Mouse (Mus musculus) layer of hippocampus, postnatal 14 days (tissue): ENCODE data around the gene Mtus2. TPM values are rescaled to one million over a fixed set of nuclear protein-coding genes. Genes with fewer than 3 reads are reported as not detected.
"Not testable (repeated sequence)": the region's sequence is repeated elsewhere in the genome, so short reads cannot be mapped to it uniquely, and the experiment has no call there.

Source experiments
- DNase-seq, 2 experiments: peaks; one replicate each; pipeline ENCODE4 v3.0.0; 2021 to 2022; ENCODE audit warnings: low spot score in 2 of 2, mixed read lengths in 1 of 2
- total RNA-seq, 2 experiments: library from RNA; stranded (reverse); gene quantifications; 2 replicates each; pipeline ENCODE4 v1.2.3; 2021

The Mtus2 gene
- total RNA-seq, 2 experiments from 2014 or later, result 32.7 to 33.6 TPM

DNA sequence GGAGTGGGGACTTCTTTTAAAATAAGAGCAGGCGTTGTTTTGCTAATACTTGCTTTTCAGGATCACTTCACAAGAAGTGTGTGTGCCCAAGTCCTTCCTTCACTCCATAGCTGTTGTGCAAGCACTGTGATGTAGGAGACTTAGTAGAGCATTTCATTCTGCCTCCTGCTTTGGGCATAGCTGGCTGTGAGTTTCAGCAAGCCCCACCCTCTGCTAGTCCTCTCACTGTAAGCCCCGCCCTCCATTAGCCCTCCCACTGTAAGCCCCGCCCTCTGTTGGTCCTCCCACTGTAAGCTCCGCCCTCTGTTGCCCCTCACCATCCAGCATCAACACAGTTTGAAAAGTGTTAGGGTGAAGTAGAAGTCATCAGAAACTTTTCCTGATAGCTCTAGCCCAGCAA, 310.3 kb downstream of the Mtus2 start:
- no peak for DNase-seq

GRCm38 (mm10) chr5:148272065-148272464, 314.9 kb downstream of the Mtus2 start:
- DNase-seq, result no peak

DNA sequence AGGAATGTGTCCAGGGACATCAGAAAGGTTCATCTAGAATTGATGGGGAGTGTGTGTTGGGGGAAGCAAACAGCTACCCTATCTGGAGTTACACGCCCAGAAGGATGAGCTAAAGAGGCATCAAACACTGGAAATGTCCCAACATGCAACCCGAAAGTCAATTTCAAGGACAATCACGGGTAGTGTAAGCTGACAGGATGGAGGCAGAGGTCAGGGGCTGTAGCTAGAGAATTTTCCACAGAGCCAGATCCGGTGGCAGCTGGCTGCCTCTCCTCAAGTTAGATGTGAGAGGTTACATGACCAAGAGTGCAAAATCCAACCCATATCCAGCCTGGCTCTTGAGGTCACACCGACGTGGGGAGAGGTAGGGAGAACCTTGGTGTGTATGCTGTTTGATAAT, 315.7 kb downstream of the Mtus2 start:
- no peak for DNase-seq

DNA sequence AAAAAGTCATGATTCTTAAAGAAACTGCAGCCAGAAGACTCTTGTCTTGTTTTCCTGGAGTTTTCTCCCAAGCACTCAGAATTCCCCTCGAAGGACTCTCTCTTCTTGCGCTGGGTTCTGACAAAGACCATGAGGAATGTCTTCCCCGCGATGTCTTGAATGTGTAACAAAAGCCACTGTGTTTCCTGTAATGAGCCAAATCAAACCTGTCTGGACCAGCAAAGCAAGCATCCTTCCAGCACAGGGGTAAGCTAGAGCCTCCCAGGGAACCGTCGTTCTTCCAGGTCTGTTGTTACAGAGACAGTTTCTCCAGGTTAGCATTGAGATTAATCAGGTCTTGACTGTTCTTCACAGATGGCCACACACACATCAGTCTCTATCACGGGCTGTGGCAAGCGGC, 321.1 kb downstream of the Mtus2 start:
- DNase-seq, result no peak

- DNase-seq, result no peak
These were observed 323.2 kb downstream of the Mtus2 start for GRCm38 (mm10) chr5:148280321-148280720.

DNA sequence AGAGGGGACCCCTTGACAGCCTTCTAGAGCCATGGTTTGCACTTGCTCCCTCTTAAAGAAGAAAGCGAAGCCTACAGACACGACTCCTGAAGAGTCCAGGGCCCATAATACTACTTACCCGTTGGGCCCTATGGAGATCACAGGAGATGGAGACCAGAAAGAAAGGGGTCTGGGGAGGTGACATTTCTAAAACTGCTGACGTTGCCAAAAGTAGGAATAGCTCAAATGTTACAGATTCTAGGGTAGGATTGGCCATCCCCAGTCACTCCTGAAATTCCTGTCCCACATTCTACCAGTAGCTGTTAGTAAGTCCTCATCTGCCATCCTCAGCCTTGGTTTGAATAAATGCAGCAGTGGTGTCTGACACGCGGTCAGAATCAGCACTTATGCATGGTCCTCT, 325.0 kb downstream of the Mtus2 start:
- no peak for DNase-seq

- no peak for DNase-seq
These were observed 325.5 kb downstream of the Mtus2 start for GRCm38 (mm10) chr5:148282631-148283030.

DNA sequence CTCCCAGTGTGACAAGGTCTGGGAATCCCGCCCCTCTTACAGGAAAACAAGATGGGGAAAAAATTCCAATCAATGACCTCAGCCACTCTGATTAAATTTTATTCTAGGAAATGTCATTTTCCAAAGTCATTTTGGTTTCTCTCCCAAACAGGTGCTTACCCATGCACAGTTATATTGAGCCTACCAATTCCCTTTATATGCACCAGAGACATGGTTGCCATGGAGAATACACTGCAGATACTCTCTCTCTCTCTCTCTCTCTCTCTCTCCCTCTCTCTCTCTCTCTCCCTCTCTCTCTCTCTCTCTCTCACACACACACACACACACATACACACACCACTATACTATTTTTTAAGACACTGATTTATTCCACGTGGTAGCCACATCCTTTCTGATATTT, 326.1 kb downstream of the Mtus2 start:
- DNase-seq, result no peak

- DNase-seq, result no peak
These were observed 326.5 kb downstream of the Mtus2 start for GRCm38 (mm10) chr5:148283584-148283983.

DNA sequence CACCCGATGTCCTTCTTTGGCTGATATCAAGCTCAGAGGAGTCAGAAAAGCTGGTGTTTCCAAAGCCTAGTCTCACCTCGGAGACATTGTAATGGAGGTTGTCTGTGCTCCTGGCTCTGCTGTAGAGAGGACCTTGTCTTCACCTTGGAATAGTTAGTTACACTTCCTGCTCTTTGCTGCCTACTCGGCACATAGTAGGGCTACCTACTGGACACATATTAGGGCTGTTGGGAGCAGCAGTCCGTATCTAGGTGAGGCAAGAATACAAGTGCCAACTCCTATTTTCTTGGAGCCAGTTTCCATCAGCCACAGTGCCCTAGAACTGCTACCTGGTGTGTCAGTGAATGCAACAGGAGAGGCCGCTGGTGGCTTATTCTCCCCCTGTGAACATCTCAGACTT, 330.4 kb downstream of the Mtus2 start:
- DNase-seq, result no peak

GRCm38 (mm10) chr5:148288804-148289203, 331.7 kb downstream of the Mtus2 start:
- DNase-seq, result no peak

DNA sequence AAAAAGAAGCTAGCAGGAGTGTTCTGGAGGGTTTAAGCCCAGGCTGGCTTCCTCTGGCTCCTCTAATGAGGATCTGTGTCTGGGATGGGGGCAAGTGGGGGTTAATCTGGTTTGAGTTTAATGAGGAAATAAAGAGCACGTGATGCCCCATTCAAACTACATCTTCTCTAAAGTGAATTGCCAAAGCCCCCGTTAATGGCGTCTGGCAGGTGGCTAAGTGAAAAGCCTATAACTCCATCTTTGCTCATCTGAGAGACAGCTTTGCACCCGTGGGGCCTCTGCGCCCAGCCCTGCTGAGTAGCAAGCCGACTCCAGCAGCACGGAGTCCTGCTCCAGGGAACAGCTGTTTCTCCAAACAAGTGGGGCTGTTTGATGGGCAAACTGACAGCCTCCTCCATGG, 332.8 kb downstream of the Mtus2 start:
- DNase-seq, result no peak

DNA sequence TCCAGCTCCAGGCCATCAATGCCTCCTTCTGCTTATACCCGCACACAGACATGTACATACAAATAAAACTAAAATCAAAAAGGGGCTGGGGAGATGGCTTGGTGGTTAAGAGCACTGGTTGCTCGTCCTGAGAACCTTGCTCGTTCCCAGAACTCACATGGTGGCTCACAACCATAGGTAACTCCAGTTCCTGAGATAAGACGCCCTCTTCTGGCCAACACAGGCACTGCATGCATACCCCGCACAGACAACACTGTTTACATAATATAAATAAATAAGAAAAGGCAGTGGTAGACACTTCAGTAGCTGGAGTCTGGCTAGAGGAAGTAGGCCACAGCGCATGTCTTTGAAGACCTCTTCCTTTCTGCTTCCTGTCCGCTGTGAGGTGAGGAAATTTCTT, 335.7 kb downstream of the Mtus2 start:
- DNase-seq, result no peak

- peak in 1 of 2 experiments; percentile 26 for DNase-seq
These were observed 336.2 kb downstream of the Mtus2 start for GRCm38 (mm10) chr5:148293346-148293745.

DNA sequence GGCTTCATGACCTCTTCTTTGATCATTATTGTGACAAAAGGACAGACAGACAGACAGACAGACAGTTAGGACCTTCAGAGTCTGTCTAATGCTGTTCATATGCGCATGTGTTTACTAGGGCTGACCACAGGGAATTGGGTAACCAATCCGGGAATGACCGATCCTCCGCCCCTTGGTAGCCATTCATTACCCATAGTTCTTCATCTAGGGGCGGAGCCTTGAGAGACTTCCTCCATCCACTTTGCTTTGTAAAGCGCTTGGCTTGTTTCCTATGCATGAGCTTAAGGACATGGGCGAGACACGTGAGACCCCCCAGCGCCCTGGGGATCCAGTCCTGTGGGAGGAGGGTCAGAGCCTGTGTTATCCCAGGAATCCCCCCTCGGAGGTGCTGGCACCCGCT, 345.8 kb downstream of the Mtus2 start:
- DNase-seq, result no peak

- DNase-seq, result no peak
These were observed 347.0 kb downstream of the Mtus2 start for GRCm38 (mm10) chr5:148304112-148304511.

GRCm38 (mm10) chr5:148310790-148311189, 353.7 kb downstream of the Mtus2 start:
- DNase-seq, result no peak

DNA sequence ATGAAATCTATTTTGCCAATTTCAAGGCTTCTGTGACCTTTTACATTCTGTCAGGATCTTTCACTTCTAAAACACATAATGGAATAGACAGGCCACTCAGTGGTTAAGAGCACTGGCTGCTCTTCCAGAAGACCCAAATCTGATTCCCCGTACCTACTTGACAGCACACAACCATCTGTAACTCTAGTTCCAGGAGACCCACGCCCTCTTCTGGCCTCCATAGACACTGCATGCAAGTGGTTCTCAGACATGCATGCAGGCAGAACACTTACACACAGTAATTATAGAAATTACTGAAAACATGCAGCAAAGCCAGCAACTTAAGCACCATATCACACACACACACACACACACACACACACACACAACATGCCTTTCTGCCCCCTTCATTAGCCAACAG, 355.3 kb downstream of the Mtus2 start:
- no peak for DNase-seq

- no peak for DNase-seq
These were observed 357.8 kb downstream of the Mtus2 start for GRCm38 (mm10) chr5:148314931-148315330.

GRCm38 (mm10) chr5:148325317-148325885, 368.3 kb downstream of the Mtus2 start:
- DNase-seq, result peak; percentile 29 to 47

DNA sequence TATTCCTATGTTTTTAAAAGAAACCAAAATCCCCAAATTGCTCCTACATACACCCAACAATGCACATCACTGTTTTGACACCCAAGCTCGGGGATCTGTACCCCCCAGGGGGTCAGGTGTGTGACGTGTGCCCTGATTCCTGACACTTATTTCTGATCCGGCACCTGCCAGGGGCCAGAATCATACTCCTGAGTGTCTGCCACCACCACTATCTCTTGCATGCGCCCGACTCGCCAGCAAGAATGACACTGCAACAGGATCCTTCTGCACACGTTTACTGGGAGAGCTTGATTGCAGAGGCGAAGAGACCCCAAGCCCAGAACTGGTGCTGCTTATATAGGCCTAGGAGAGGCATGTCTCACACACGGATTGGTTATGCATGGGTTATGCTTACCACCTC, 369.2 kb downstream of the Mtus2 start:
- DNase-seq, result not testable (repeated sequence)

DNA sequence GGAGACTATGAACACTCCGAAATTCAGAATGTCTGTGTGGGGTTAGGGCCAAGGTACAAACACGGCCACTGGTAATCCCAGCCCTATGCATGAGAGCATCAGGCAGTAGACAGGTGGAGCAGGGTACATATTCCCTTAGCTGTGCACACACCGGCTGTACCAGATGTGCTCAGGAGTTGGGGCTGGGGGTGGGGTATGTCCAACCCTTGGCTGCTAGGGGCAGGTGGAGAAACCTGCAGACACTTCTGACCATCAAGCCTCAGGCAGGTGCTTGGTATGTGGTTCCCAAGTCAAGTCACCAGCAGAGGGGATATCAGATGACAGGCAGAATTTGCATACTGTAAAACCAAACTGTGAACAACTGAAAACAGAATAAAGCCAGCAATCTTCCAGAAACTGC, 371.9 kb downstream of the Mtus2 start:
- no peak for DNase-seq

- no peak for DNase-seq
These were observed 374.2 kb downstream of the Mtus2 start for GRCm38 (mm10) chr5:148331229-148331776.
